13 mouse cellular contexts compared by ENCODE assay signal in genomic region chr14:28359502-28359901, GRCm38 (mm10).
"Had no signal": no experiment of that assay in that cellular context is flagged by ENCODE, and none has a peak within 500 bp of the region (broad histone marks: within the 10 kb centered on the region; RNA-seq: fewer than 3 reads in every experiment).

No protein-coding gene starts in this region.

- H3K27ac ChIP-seq: kidney, embryonic 15.5 days; left cerebral cortex, adult 2 months; limb, embryonic 10.5 days; liver, embryonic 12.5 days; macrophage; neural tube, embryonic 13.5 days had no signal

- H3K36me3 ChIP-seq: kidney, embryonic 15.5 days; limb, embryonic 10.5 days; liver, embryonic 12.5 days; neural tube, embryonic 13.5 days had no signal

- ATAC-seq: liver, embryonic 12.5 days; midbrain, embryonic 16.5 days had no signal

- H3K4me2 ChIP-seq: kidney, embryonic 15.5 days; liver, embryonic 12.5 days; midbrain, embryonic 11.5 days; neural tube, embryonic 13.5 days had no signal

- H3K9me3 ChIP-seq: kidney, embryonic 15.5 days; limb, embryonic 10.5 days; liver, embryonic 12.5 days; neural tube, embryonic 13.5 days had no signal

- H3K9ac ChIP-seq: kidney, embryonic 15.5 days; liver, embryonic 12.5 days; neural tube, embryonic 13.5 days had no signal

- H3K27me3 ChIP-seq: kidney, embryonic 15.5 days; liver, embryonic 12.5 days; megakaryocyte, embryonic 14.5 days; neural tube, embryonic 13.5 days had no signal

- H3K4me3 ChIP-seq: kidney, embryonic 15.5 days; left cerebral cortex, adult 2 months; limb, embryonic 10.5 days; liver, embryonic 12.5 days; megakaryocyte, embryonic 14.5 days; neural tube, embryonic 13.5 days had no signal

- DNase-seq: kidney, adult 2 months; kidney, postnatal 14 days; right cerebral cortex, postnatal 14 days; thymus, postnatal 4 days had no signal

- H3K4me1 ChIP-seq: kidney, embryonic 15.5 days; liver, embryonic 12.5 days; megakaryocyte, embryonic 14.5 days; neural tube, embryonic 13.5 days had no signal
